Mouse (Mus musculus): Measurements from ENCODE around the gene Ndufs7.
"Not testable (repeated sequence)": the region's sequence is repeated elsewhere in the genome, so short reads cannot be mapped to it uniquely, and the experiment has no call there.

Gene Ndufs7

GRCm38 (mm10) chr10:80244791-80245399 is 4.0 kb upstream of the Ndufs7 start:
- DNase-seq: no peak

GRCm38 (mm10) chr10:80245600-80245999 is 3.3 kb upstream of the Ndufs7 start:
- peak; percentile 83 for DNase-seq

GRCm38 (mm10) chr10:80247849-80248248 is 1.1 kb upstream of the Ndufs7 start:
- no peak for DNase-seq

DNA sequence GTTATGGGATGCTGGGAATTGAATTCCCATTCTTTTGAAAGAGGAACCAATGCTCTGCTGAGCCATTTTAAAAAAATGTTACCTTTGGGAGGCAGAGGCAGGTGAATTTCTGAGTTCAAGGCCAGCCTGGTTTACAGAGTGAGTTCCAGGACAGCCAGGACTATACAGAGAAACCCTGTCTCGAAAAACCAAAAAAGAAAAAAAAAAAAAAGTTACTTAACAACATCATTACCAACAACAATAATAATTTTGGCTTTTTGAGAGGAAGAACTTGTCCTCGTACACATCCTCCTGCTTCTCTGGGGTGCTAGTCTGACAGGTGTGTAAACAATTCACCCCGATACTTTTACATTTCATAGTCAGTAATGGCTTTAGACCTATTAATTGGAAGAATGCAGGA is 484 bp upstream of the Ndufs7 start:
- DNase-seq: not testable (repeated sequence)

GRCm38 (mm10) chr10:80250059-80250458 is 1.1 kb downstream of the Ndufs7 start:
- DNase-seq: no peak

DNA sequence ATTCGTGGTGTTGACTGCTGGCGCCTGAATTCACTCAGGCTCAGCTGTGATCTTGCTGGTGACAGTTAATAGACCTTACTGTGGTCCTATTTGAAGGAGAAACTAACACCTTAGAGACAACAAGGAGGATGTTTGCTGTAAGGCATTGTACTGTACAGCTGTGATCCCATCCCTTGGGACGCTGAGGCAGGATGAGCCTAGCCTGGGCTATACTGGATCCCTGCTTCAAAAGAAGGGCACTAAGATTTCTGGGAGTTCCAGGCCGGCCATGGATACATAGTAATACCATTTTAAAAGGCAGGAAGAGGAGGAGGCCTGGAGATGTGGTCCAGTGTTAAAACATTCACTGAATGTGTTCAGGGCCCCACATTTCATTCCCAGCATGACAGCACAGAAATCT is 1.7 kb downstream of the Ndufs7 start:
- DNase-seq: no peak

DNA sequence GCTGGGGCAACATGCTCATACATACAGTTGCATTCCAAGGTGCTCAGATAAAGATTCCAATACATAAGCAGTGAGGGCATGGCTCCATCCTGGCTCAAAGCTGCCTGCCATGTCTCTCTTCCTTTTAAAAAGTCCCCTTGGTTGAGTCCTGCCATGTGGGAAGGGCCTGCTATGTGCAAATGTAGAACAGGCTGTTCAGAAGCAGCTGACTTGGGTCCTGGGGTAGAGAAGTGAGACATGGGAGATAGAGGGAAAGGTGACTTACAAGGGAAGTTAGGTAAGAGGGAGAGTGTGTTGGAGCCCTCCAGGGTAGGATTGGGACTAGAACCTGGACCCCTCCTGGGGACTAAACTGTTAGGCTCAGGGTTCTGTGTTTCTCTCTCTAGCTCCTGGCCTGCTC is 3.1 kb downstream of the Ndufs7 start:
- DNase-seq: no peak

GRCm38 (mm10) chr10:80252493-80253274 is 3.8 kb downstream of the Ndufs7 start:
- no peak for DNase-seq

DNA sequence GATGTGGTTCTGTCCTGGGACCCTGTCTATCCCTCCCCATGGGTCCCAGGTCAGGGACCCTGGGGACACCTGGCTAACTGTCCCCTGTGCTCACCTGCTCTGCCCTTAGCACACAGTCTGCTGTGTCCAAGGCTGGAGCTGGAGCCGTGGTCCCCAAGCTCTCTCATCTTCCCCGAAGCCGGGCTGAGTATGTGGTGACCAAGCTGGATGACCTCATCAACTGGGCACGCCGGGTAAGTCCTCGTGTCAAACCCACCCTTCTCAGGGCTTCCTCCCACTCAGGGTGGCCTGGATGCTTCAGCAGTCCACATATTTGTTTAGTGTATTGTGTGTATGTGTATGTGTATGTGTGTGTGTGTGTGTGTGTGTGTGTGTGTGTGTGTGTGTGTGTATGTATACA is 4.6 kb downstream of the Ndufs7 start:
- no peak for DNase-seq

GRCm38 (mm10) chr10:80254331-80255297 is 5.7 kb downstream of the Ndufs7 start:
- no peak for DNase-seq

DNA sequence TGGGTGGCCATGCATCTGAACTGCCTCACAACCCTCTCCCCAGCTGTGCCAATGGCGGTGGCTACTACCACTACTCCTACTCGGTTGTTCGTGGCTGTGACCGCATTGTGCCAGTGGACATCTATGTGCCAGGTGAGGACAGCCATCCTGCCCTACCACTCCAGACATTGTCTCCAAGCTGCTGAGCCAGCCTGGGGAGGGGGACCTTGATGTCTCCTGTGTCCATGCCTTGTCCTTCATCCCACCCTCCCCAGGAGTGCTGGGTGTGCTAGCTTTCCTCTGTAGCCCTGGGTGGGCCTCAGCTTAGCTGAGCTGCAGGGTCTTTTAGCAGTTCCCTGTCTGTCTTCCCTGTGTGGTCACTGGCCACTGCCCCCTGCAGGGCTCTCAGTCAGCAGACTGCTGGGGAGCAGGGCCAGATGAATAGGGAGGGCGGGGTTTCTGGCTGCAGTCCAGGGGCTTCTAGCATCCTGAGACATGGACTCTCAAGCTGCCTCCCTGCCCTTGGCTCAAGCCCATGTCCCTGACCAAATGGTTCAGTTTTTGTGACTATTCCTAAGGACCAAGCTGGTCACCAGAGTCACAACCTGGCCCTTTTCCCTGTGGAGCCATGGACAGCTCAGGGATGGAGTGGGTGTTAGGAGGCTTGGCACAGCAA is 7.1 kb downstream of the Ndufs7 start:
- no peak for DNase-seq

- DNase-seq: no peak
Measured at GRCm38 (mm10) chr10:80257936-80258335, 9.0 kb downstream of the Ndufs7 start.

DNA sequence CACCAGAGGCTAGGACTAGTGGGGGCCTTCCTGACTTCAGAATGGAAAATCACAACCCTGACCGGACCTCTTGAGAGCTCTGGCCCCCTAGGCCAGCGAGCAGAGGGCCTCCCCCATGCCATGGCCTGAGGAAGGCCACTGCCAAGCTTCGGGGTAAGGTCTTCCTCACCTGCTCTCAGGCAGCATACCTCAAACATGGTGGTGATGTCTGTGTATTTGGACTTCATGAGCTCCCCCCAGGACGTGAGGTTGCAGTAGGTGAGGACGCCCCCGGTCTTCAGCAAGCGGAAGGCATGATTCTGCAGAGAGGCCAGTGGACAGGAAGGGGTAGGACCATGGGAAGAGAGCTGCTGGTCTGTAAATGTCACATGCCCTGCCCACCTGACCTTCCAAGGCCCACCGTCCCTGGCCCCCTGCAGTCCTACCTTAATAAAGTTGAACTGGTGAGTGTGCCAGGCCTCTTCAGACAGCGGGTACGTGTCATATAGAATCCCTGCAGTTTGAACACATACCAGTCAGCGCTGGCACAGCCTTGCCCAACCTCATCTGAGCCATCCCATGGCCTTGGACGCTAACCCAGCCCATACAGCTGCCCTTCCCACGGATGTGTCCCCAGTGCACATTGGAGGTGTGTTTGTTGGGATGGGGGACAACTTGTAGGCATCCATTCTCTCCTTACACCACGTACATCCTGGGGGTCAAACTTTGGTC is 10.0 kb downstream of the Ndufs7 start:
- no peak for DNase-seq

DNA sequence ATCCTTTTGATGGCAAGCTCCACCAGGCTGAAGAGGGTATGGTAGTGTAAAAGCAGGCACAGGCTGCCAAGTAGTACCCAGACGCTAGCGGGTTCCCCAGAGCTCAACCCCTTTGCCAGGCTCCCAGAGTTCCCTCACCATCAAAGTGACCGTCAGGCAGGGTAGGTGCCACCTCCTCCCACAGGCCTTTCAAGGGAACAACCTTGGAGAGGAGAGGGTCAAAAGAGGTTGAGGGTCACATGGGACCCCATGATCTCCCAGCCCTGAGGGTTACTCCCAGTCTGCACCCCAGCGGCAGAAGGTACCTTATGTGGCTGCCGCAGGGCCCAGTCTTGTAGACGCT is 10.5 kb downstream of the Ndufs7 start:
- no peak for DNase-seq

DNA sequence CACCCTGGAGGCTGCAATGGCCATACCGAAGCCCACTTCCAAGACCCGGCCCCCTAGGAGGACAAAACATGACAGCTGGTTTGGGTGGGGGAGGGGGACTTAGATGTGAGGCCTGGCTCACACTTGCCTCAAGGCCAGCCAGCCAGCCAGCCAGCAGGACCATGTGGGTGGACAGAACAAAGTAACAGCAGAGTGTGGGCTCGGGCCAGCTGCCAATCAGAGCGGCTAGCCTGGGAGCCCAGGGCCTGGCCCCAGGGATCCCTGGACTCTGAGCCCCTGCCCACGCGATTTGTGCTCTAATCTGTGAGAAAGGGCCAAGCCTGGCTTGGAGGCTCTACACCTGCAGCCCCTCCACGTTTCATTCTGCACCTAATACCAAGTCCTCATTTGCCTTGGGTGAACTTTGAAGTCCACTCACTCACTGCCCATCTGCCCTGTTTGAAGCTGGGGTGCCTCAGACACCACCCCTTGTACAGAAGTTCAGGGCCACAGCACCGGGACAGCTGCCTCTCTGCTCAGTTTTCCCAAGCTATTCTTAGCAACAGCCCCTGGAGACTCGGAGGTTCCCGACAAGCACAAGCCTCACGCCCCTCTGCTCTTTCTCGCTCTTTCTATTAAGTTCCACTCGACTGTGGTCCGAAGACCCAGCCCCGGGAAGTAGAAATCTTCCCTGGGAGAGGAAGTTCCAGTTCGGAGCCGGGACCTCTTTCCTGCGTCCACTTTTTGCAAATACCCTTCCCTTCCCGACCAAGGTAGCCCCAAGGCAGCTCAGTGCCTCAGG is 11.1 kb downstream of the Ndufs7 start:
- DNase-seq: peak; percentile 75

- DNase-seq: peak; percentile 97
Measured at GRCm38 (mm10) chr10:80260642-80261584, 12.0 kb downstream of the Ndufs7 start, which contains the start of the genes Gamt and Dazap1. Gamt (minus strand) TSS chr10:80261012. Dazap1 (plus strand) TSS chr10:80261486.

DNA sequence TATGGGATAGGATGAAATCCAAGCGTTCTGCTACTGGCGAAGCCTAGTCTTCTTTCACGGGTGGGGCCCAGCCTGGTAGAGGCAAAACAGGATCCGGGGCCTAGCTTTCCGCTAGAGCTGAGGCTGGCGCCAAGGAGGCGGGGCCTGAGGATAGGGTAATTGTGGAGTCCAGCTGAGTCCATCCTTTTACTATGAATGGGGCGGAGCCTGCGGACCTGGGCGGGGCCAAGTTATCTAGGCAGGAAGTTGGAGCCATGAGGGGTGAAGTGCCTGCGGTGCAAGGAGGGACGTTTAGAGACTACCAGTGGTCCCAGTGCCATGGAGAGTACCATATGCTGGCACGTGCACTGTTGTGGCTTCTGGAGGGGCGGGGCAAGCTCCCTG is 12.7 kb downstream of the Ndufs7 start:
- peak; percentile 99 for DNase-seq

- no peak for DNase-seq
Measured at GRCm38 (mm10) chr10:80262169-80262568, 13.2 kb downstream of the Ndufs7 start.

DNA sequence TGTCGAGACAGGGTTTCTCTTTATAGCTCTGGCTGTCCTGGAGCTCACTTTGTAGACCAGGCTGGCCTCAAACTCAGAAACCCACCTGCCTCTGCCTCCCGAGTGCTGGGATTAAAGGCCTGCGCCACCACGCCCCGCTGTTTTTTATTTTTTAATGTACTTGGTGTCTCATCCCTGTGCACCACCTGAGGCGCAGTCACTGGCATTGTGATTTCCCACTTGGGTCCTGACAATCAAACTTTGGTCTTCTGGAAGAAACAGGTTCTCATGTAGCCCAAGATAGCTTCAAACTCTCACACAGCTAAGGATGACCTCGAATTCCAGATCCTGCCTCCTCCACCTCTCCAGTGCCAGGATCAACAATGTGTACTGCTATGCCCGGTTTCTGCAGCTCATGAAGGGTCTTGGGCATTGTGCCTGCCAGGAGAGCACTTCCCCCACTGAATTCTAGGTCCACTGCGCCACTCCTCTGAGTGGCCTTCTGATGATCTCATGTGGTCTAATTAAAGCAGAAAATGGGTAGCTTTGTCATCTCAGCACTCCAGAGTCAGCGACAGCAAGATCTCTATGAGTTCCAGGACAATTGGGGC is 13.9 kb downstream of the Ndufs7 start:
- no peak for DNase-seq
